Mouse (Mus musculus): ENCODE data around the gene Vwa8.

- TF ChIP-seq CTCF (IDR thresholded peaks at IDR 0.05; ENCODE audit: low read depth) (no peak), EP300 (IDR thresholded peaks at IDR 0.05; ENCODE audit: low read depth) (no peak)
These were observed 332.9 kb downstream of the Vwa8 start for GRCm38 (mm10) chr14:79181748-79182147.
